Mouse (Mus musculus): ENCODE results near the gene Mgst2.

- TF ChIP-seq CTCF (conservative IDR thresholded peaks at IDR 0.05; ENCODE audit: low read length): no peak
- TF ChIP-seq NANOG (IDR thresholded peaks at IDR 0.05; ENCODE audit: borderline replicate concordance, low read length): no peak
Measured at GRCm38 (mm10) chr3:51623956-51624355, 36.2 kb upstream of the Mgst2 start.

Measured in E14TG2a.4 (cell line).